Mouse (Mus musculus) mouse trophoblast stem cell (cell line): ENCODE data around the gene Nfat5.

Source experiments
- in situ Hi-C, 2 experiments: fragments of 300-500 bp; cut with MseI, MboI; formaldehyde crosslinking; loops; 2 replicates in 1 of 2; 3 replicates in 1 of 2; pipeline ENCODE4 v1.15.1; 2025

Nfat5 gene

GRCm38 (mm10) chr8:107292928-107293601 lies at the start of gene Nfat5:
Gene Nfat5 (plus strand): TSS chr8:107293470.
- in situ Hi-C loops = no loop called here

GRCm38 (mm10) chr8:107244218-107244617 lies 49.1 kb upstream of the Nfat5 start:
- in situ Hi-C loops = no loop called here

- in situ Hi-C loops = no loop called here
These were observed 44.8 kb upstream of the Nfat5 start for GRCm38 (mm10) chr8:107248456-107248855.

GRCm38 (mm10) chr8:107251481-107252104 lies 41.7 kb upstream of the Nfat5 start:
- in situ Hi-C loops = no loop called here

GRCm38 (mm10) chr8:107253121-107253520 lies 40.1 kb upstream of the Nfat5 start:
- in situ Hi-C loops = no loop called here

- in situ Hi-C loops = no loop called here
These were observed 38.9 kb upstream of the Nfat5 start for GRCm38 (mm10) chr8:107254403-107254802.

GRCm38 (mm10) chr8:107254951-107255457 lies 38.3 kb upstream of the Nfat5 start:
- in situ Hi-C loops = no loop called here

GRCm38 (mm10) chr8:107257223-107257622 lies 36.0 kb upstream of the Nfat5 start:
- in situ Hi-C loops = no loop called here

- in situ Hi-C loops = no loop called here
These were observed 33.1 kb upstream of the Nfat5 start for GRCm38 (mm10) chr8:107260120-107260519.

- in situ Hi-C loops = no loop called here
These were observed 32.1 kb upstream of the Nfat5 start for GRCm38 (mm10) chr8:107261172-107261571.

- in situ Hi-C loops = no loop called here
These were observed 31.1 kb upstream of the Nfat5 start for GRCm38 (mm10) chr8:107262046-107262705.

- in situ Hi-C loops = no loop called here
These were observed 27.5 kb upstream of the Nfat5 start for GRCm38 (mm10) chr8:107265811-107266210.

- in situ Hi-C loops = no loop called here
These were observed 24.8 kb upstream of the Nfat5 start for GRCm38 (mm10) chr8:107268501-107268900.

GRCm38 (mm10) chr8:107269191-107269590 lies 24.1 kb upstream of the Nfat5 start:
- in situ Hi-C loops = no loop called here

GRCm38 (mm10) chr8:107269617-107270139 lies 23.6 kb upstream of the Nfat5 start:
- in situ Hi-C loops = no loop called here

GRCm38 (mm10) chr8:107270287-107270686 lies 23.0 kb upstream of the Nfat5 start:
- in situ Hi-C loops = no loop called here

- in situ Hi-C loops = no loop called here
These were observed 22.5 kb upstream of the Nfat5 start for GRCm38 (mm10) chr8:107270751-107271150.

GRCm38 (mm10) chr8:107277323-107277883 lies 15.9 kb upstream of the Nfat5 start:
- in situ Hi-C loops = no loop called here

- in situ Hi-C loops = no loop called here
These were observed 14.7 kb upstream of the Nfat5 start for GRCm38 (mm10) chr8:107278571-107278970.

GRCm38 (mm10) chr8:107286686-107287085 lies 6.6 kb upstream of the Nfat5 start:
- in situ Hi-C loops = no loop called here

GRCm38 (mm10) chr8:107287522-107287921 lies 5.7 kb upstream of the Nfat5 start:
- in situ Hi-C loops = no loop called here

GRCm38 (mm10) chr8:107291171-107291601 lies 2.1 kb upstream of the Nfat5 start:
- in situ Hi-C loops = no loop called here
